Mouse (Mus musculus): ENCODE data around the gene S100a11. TPM values are rescaled to one million over a fixed set of nuclear protein-coding genes. Genes with fewer than 3 reads are reported as not detected.

S100a11 gene
- polyA plus RNA-seq, 1 experiment from 2014 or later = 880 TPM

DNA sequence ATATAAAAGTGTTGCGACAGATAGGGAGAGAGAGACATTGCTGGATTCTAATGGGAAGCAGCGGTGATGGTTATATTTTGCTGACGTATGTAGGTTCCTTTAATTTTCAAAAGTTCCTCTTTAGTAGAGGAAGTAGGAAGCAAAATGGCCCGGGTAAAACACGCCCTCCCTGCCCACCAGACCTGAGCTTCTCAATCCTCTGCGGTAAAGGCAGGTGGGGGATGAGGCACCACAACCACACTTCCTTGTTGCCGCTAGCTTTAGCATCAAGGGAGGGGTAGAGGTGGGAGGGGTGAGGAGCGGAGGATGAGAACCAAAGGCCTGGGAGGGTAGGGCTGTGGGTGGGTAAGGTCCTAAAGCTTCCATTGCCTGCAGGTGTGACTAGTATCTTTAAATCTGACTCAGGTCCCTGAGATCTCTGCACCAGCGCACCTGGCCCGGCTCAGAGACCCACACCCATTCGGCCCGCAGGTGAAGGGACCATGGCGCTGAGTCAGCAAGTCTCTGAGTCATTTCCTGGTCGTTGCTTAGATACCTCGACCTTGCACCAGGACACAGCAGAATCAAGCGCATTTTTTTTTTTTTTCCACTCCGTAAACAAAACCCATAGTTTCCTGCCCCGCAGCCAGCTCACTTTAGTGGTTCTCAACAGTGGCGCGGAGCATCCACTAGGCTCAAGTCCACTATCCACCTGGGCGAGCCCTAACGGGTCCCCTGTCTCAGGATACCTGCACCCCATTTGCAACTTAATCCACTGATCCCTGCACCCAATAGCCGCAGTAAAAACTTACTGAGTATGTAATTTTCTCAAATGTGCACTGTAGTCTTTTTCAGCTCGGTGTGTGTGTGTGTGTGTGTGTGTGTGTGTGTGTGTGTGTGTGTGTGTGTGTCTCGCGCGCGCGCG is 14.1 kb upstream of the S100a11 start:
- WGBS = 34% methylated on average over 28 of the region's 30 CpGs
- Histone ChIP-seq H3K9me3 (no peaks in the 10 kb centered on the region), H3K27me3 (no peaks in the 10 kb centered on the region), H3K9ac (no peak overlapping the region), H3K36me3 (no peaks in the 10 kb centered on the region), H3K4me1 (no peaks in the 10 kb centered on the region), H3K4me3 (no peak overlapping the region), H3K4me2 (replicated peaks) (peak overlapping the region; percentile 28), H3K27ac (0 out of 2 replicates have a peak overlapping the region, but pooled peaks have one; percentile 36)
- ATAC-seq (ENCODE audit: insufficient number of reproducible peaks, insufficient read depth, low FRiP score, low TSS enrichment) = 0 out of 2 replicates have a peak, but pooled peaks have one; percentile 47

DNA sequence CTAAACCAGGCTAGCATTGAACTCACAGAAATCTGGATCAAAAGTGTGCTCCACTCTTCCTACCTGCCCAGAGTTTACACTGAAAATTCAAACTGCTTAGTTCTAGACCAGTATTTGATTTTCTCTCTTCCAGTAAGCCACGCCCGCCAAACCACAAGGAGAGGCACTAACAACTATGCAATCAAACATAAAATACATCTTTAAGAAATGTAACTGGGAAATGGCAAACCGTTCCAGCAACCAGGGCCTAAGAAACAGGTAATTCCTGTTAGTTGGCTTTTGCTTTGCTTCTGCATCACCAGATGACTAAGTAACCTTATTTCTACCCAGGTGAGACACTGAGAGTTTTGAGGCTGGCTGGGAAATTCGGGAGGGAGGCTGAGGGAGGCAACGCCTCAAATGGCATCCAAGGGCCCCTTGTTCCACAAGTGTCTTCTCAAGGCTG is 13.4 kb upstream of the S100a11 start:
- H3K27ac ChIP-seq = 0 out of 2 replicates have a peak overlapping the region, but pooled peaks have one; percentile 36
- H3K4me1 ChIP-seq = no peaks in the 10 kb centered on the region
- ATAC-seq (ENCODE audit: insufficient number of reproducible peaks, insufficient read depth, low FRiP score, low TSS enrichment) = no peak
- no peaks in the 10 kb centered on the region for H3K36me3 ChIP-seq
- no peaks in the 10 kb centered on the region for H3K27me3 ChIP-seq
- 63% methylated on average over 5 of the region's 5 CpGs for WGBS
- H3K9me3 ChIP-seq = no peaks in the 10 kb centered on the region
- no peak overlapping the region for H3K9ac ChIP-seq
- H3K4me2 ChIP-seq (replicated peaks) = 0 out of 2 replicates have a peak overlapping the region, but pooled peaks have one; percentile 28
- H3K4me3 ChIP-seq = no peak overlapping the region

DNA sequence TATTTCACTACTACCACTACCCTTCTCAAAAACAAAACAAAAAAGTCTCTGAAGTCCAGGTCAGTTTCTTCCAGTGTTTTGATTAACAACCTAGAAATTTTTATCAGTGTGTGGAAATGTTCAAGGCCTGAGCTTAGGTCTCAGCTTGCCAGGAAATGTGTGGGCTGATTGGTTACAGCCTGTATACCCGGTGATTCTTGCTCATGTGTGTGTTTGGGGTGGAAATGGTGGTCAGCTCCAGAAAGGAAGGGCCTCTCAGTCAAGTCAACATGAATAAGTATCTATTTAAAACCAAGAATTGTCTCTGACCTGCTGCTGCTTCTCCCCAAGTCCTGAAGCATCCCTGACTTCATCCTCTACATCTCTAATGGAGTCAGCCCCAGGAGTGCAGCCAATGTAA is 11.0 kb upstream of the S100a11 start:
- Histone ChIP-seq H3K36me3 (no peaks in the 10 kb centered on the region), H3K9ac (no peak overlapping the region), H3K9me3 (no peaks in the 10 kb centered on the region), H3K4me2 (replicated peaks) (no peak overlapping the region), H3K4me3 (no peak overlapping the region), H3K27ac (no peak overlapping the region), H3K4me1 (no peaks in the 10 kb centered on the region), H3K27me3 (no peaks in the 10 kb centered on the region)
- 50% methylated on average over 1 of the region's 1 CpGs for WGBS
- ATAC-seq (ENCODE audit: insufficient number of reproducible peaks, insufficient read depth, low FRiP score, low TSS enrichment) = no peak

DNA sequence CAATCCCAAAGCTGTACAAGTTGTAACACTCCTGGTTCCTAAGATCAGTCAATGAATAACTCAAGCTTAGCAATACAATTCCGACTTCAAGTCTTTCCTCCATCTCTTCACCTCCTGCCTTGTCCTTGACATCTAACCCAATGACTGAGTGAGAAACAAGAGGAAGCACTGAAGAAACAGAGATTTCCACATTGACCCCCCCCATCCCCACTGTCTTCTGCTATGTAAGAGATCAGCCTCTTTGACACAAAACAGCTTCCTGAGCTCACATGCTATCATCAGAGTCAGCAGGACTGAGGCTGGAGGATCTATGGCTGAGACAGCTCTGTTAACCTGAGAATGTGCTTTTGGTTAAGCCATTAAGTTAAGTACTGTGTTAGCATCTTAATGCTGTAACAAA is 9.3 kb upstream of the S100a11 start:
- Histone ChIP-seq H3K4me2 (replicated peaks) (no peak overlapping the region), H3K4me3 (no peak overlapping the region), H3K27ac (no peak overlapping the region), H3K36me3 (no peaks in the 10 kb centered on the region), H3K9me3 (no peaks in the 10 kb centered on the region), H3K9ac (no peak overlapping the region), H3K4me1 (no peaks in the 10 kb centered on the region), H3K27me3 (no peaks in the 10 kb centered on the region)
- 86% methylated on average over 1 of the region's 1 CpGs for WGBS
- no peak for ATAC-seq (ENCODE audit: insufficient number of reproducible peaks, insufficient read depth, low FRiP score, low TSS enrichment)

DNA sequence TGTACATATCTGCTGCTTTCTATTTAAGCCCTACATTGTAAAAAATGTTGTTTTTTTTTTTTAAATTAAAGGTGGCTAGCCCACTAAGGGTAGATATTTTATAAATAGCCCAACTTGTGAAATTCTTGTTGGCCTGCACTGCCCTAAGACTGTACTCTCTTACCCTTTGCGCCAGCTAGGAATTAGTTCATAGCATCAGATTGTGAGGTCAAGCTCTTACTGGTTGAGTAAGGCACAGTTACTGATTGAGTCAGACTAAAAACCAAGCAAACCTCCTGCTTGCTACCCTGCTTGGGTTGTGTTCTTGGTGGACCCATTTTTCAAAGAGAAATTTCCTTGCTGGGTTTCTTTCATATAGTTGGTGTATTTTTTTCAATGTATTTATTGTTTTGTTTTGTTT is 8.5 kb upstream of the S100a11 start:
- WGBS = 90% methylated on average over 1 of the region's 1 CpGs
- Histone ChIP-seq H3K9ac (no peak overlapping the region), H3K36me3 (no peaks in the 10 kb centered on the region), H3K9me3 (no peaks in the 10 kb centered on the region), H3K4me1 (no peaks in the 10 kb centered on the region), H3K27me3 (no peaks in the 10 kb centered on the region), H3K4me3 (no peak overlapping the region), H3K27ac (no peak overlapping the region), H3K4me2 (replicated peaks) (no peak overlapping the region)
- no peak for ATAC-seq (ENCODE audit: insufficient number of reproducible peaks, insufficient read depth, low FRiP score, low TSS enrichment)

DNA sequence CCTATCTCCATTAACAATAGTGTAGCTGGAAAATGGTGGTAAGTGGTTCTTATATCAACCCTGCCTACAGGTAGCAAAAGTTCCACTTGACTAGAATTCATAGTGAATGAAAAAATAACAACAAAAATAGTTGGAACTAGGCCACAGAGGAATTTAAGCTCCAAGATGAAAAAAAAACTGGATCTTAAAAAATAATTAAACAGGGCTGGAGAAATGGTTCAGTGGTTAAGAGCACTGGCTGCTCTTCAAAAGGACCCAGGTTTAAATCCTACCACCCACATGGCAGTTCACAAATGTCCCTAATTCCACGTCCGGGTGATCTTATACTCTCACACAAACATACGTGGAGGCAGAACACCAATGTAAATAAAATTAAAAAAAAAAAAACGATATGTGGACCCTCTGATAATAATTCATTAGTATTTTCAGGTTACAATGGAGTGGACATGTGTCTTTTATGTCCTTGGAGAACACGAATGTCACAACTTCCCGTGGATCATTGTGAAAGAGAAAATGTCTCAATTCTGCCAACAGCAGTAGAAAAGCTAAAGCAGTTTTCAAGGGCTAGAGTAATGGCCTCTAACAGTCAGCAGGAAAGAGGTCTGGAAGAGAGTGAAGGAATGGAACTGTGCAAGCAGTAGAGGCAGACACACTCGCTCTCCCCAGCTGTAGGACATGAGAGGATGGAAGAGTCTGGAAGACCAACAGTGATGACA is 7.7 kb upstream of the S100a11 start:
- ATAC-seq (ENCODE audit: insufficient number of reproducible peaks, insufficient read depth, low FRiP score, low TSS enrichment) = no peak
- Histone ChIP-seq H3K4me1 (no peaks in the 10 kb centered on the region), H3K9ac (no peak overlapping the region), H3K27me3 (no peaks in the 10 kb centered on the region), H3K4me3 (no peak overlapping the region), H3K27ac (no peak overlapping the region), H3K9me3 (no peaks in the 10 kb centered on the region), H3K36me3 (no peaks in the 10 kb centered on the region), H3K4me2 (replicated peaks) (no peak overlapping the region)
- WGBS = 81% methylated on average over 7 of the region's 7 CpGs

DNA sequence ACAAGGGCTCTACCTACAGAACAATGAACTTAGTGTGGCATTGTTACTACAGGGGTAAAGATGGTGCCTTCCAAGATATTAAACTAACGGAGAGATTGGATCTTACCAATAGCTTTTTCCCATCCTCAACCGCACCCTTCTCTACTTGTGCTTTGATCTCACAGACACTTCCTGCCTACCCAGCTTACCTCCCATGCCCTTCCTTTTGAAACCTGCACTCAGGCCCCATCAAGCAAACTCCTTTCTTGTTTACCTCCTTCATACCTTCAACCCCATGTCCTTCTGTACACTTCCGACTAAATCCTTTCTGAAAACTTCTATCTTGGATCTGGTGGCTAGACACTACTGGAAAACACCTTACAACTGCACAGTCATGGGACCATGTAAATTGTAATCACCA is 5.7 kb upstream of the S100a11 start:
- no peak overlapping the region for H3K9ac ChIP-seq
- H3K4me1 ChIP-seq = no peaks in the 10 kb centered on the region
- H3K4me3 ChIP-seq = no peak overlapping the region
- no peaks in the 10 kb centered on the region for H3K27me3 ChIP-seq
- H3K27ac ChIP-seq = no peak overlapping the region
- WGBS = 95% methylated on average over 3 of the region's 3 CpGs
- no peaks in the 10 kb centered on the region for H3K36me3 ChIP-seq
- ATAC-seq (ENCODE audit: insufficient number of reproducible peaks, insufficient read depth, low FRiP score, low TSS enrichment) = no peak
- H3K9me3 ChIP-seq = no peaks in the 10 kb centered on the region
- H3K4me2 ChIP-seq (replicated peaks) = no peak overlapping the region

DNA sequence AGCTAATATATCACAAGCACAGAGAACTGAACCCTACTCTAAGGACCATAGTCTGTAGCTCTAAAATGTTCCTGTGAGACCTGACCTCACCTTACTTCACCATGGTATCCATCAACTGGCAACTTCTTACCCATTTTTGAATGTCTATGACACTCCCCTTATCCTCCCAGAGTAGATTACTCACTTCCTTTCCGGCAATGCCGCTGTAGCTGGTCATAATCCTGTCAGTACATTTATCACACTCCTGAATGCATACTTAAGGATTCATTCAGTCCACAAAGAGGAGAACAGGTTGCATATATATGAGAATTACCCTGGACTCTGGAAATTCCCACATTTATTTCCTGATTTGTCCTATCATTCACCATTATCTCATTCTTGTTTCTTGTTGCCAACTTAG is 2.9 kb upstream of the S100a11 start:
- no peak overlapping the region for H3K4me3 ChIP-seq
- no peak overlapping the region for H3K27ac ChIP-seq
- WGBS = 85% methylated on average over 2 of the region's 2 CpGs
- H3K36me3 ChIP-seq = no peaks in the 10 kb centered on the region
- H3K4me2 ChIP-seq (replicated peaks) = no peak overlapping the region
- peaks cover 5% of the 10 kb centered on the region; the same call in 1 of the 2 replicates for H3K4me1 ChIP-seq
- H3K9me3 ChIP-seq = no peaks in the 10 kb centered on the region
- ATAC-seq (ENCODE audit: insufficient number of reproducible peaks, insufficient read depth, low FRiP score, low TSS enrichment) = no peak
- H3K27me3 ChIP-seq = no peaks in the 10 kb centered on the region
- H3K9ac ChIP-seq = no peak overlapping the region

DNA sequence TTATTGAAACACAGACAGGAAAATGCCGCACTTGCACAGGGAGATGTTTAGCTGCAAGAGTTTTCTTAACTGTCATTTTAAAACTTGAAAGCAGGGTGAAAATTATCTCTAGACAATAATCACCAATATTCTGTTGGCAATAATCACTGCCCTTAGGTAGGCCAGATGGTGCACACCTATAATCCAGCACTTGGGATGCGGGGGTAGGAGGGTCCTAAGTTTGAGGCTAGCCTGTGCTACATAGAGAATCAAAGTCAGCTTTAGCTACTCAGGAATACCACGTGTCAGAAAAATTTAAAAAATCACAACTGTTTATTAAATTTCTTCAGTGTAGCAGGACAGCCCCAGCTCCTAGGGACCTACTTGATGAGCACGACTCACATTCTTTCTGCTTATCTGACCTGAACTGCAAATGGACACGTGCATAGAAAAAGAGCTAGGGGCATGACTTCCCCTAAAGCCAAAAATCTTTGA is 395 bp upstream of the S100a11 start:
- 52% methylated on average over 5 of the region's 5 CpGs for WGBS
- Histone ChIP-seq H3K4me1 (peaks cover 9% of the 10 kb centered on the region; the same call in 1 of the 2 replicates), H3K9me3 (no peaks in the 10 kb centered on the region), H3K27ac (peak overlapping the region; percentile 94; the same call in 1 of the 2 replicates), H3K4me2 (replicated peaks) (peak overlapping the region; percentile 58), H3K9ac (no peak overlapping the region), H3K4me3 (peak overlapping the region; percentile 64), H3K36me3 (peaks cover 9% of the 10 kb centered on the region; the same call in 1 of the 2 replicates), H3K27me3 (no peaks in the 10 kb centered on the region)
- no peak for ATAC-seq (ENCODE audit: insufficient number of reproducible peaks, insufficient read depth, low FRiP score, low TSS enrichment)

DNA sequence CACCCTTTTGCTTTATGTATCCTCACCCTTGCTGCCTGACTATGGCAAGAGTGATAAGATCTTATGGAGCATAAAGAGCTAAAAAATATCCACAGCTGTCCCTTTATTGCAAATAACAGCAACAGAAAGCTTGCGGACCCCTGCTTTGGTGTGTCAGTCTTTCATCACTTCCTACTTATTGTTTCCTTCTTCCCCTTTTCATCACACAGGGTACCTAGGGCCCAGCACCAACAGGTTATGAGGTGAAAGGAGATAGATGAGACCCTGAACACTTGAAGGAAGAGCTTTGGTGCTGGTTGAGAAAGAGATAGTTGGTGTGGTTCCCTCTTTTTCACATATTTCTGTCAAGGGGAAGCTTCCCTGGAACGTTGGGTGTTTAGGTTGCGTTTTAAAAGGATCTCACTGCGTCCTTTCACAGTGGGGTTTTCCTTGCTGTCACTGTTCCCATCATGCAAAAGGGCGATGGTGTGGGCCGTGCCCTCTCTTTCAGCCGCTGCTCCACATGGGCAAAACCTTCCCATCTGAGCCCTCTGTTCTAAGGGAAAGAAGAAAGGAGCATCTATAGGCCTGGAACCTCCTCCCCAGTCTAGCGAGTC is 1.3 kb downstream of the S100a11 start:
- peak overlapping the region; percentile 64 for H3K4me3 ChIP-seq
- peaks cover 24% of the 10 kb centered on the region for H3K36me3 ChIP-seq
- no peak overlapping the region for H3K9ac ChIP-seq
- no peak for ATAC-seq (ENCODE audit: insufficient number of reproducible peaks, insufficient read depth, low FRiP score, low TSS enrichment)
- peaks cover 9% of the 10 kb centered on the region; the same call in 1 of the 2 replicates for H3K4me1 ChIP-seq
- WGBS = 82% methylated on average over 8 of the region's 8 CpGs
- no peaks in the 10 kb centered on the region for H3K9me3 ChIP-seq
- H3K27me3 ChIP-seq = no peaks in the 10 kb centered on the region
- H3K27ac ChIP-seq = peak overlapping the region; percentile 94; the same call in 1 of the 2 replicates
- peak overlapping the region; percentile 58 for H3K4me2 ChIP-seq (replicated peaks)

DNA sequence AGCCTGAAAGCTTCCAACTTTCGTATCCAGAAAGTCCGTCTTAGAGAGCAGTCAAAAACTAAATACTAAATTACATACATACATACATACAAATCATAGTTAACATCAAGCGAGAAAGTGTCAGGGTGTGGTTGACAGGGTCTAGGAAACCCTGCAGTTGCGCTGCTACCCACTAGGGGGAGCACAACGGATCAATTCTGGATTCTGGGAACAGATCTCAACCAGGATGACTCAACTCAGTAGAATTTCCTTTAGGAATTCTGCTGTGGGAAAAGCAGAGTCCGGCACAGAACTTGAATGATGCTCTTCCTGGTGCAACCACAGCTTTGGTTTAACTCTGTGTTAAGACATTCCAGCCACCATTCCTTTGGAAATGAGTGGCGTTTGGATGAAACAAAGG is 2.3 kb downstream of the S100a11 start:
- H3K4me2 ChIP-seq (replicated peaks) = no peak overlapping the region
- 41% methylated on average over 7 of the region's 7 CpGs for WGBS
- no peak for ATAC-seq (ENCODE audit: insufficient number of reproducible peaks, insufficient read depth, low FRiP score, low TSS enrichment)
- H3K9ac ChIP-seq = no peak overlapping the region
- H3K36me3 ChIP-seq = peaks cover 27% of the 10 kb centered on the region
- H3K4me3 ChIP-seq = no peak overlapping the region
- H3K9me3 ChIP-seq = no peaks in the 10 kb centered on the region
- peaks cover 9% of the 10 kb centered on the region; the same call in 1 of the 2 replicates for H3K4me1 ChIP-seq
- H3K27me3 ChIP-seq = no peaks in the 10 kb centered on the region
- no peak overlapping the region for H3K27ac ChIP-seq
